Mouse (Mus musculus) heart, adult 2 months (tissue): ENCODE results near the gene H2-Oa.

Source experiments
- CTCF ChIP-seq: fragments of 200-600 bp; IDR thresholded peaks from 2 replicates; pipeline ENCODE4 v1.8.1; 2022; ENCODE audit warnings: antibody characterized with exemption, mild to moderate bottlenecking, moderate library complexity
- POLR2A ChIP-seq: fragments of 200-500 bp; IDR thresholded peaks from 2 replicates; pipeline ENCODE4 v1.6.1; 2011; ENCODE audit warnings: mild to moderate bottlenecking, low read depth, low read length, control low read depth; ENCODE audit not compliant: insufficient read depth

DNA sequence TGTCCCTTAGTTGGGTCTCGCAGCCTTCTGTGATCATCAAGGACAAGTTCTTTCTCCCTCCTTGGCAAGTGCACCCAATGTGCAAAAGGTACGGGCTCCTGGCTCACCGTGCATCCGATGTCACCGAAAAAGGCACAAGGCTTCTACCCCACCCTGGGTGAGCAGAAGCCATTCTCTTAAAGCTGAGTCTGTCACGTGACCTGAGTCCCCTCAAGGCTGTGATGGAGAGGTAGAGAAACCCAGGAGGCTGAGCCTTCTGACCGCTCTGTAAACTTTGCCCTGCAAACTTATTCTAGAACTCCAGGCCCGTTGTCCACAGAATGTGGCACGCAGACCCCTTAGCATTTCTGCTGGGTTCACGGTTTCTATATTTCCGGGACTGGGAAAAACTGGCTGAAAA lies 13.1 kb upstream of the H2-Oa start:
- TF ChIP-seq CTCF (no peak), POLR2A (no peak)
